Mouse (Mus musculus) cerebellum, adult 9-10 months (tissue): ENCODE measurements around the gene Mgst3.

Source experiments
- DNase-seq: peaks from one replicate; pipeline ENCODE4 v3.0.0; 2022

Gene Mgst3

DNA sequence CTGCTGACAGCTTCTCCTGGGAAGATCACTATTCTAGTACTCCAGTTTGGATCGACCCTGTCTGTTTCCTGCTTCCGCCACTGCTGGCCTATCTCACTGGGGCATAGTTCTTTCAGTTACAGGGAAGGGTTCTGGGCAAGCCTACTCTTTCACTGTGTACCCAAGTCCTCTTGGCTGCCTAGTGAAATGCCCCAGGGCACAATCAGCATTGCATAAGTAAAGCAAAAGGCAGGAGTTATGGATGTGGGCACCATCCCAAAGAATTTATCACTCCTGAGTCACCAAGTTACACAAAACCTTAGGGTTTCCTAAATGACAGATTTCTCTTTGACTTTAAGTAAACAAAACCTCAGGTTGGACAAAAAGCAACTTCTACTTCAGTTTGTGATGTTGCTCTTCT lies 6.3 kb downstream of the Mgst3 start:
- no peak for DNase-seq

- DNase-seq: no peak
Measured at GRCm38 (mm10) chr1:167386466-167386865, 7.2 kb downstream of the Mgst3 start.

DNA sequence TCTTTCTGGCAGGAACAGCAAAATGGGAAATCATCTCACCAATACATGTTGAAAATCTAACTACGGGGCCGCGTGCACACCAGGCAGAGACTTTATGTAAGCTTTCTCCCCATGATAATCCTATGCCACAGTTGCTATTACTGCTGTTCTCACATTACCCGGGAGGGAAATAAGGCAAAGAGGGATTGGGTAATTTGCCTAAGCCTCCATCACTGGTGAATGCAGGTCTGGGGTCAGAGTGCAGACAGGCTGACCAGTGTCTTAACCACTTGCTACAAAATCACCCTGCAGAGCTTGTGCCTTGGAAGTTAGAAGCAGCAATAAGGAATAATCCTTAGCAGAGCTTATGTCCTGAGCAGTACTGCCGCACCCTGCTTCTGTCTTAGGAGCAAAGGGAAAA lies 8.0 kb downstream of the Mgst3 start:
- no peak for DNase-seq

DNA sequence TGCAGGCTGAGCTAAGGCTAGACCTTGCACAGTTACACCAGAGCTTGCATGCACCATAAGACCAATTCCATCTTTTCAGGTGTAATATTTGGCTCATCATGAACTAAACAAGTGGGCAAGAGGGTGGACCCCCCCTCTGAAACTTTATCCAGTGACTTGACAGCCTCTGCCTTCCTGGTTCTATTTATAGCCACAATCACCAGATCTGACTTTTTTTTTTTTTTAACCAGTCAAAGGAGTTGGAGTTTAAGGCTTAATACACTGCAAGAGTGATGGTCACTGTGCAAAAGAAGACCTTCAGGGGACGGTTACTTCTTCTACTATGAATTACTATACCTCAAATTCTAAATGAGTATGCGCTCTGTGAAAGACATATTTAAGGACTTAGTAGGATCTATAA lies 8.4 kb downstream of the Mgst3 start:
- no peak for DNase-seq

DNA sequence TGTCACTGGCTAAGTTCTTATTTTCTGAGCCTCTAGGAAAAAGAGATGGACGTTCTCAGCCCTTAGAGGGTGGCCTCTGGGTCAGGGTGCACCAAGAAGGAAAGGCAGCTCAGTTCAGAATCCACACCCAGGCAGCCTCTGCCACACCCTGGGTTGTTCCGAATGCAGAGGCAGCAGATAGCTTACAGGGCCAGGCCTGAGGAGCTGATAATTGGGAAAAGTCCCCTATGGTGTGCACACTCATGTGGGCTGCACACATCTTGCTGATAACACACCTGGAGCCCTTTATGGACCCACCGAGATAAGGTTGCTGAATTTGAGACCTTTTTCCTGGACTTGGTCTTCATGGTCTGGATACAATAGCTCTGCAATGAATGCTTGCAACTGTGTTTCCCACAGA lies 9.5 kb downstream of the Mgst3 start:
- no peak for DNase-seq

DNA sequence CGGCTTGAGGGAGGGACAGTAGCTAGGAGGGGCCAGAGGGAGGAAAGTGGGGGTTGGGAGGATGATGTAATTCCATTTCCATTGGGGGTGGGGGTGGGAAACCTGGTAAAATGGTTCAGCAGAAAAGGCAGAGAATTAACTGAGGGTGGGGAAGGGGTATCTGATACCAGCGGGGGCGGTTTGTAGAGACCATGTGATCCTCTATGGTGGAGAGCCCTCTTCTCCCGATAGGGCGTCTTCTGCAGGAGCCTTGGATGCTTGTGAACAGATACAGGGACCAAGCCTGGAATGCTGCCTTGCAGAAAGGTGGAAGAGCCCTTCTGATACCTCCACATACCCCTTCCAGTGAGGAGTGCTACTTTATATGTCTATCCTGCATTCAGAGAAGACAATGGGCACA lies 10.5 kb downstream of the Mgst3 start:
- DNase-seq: no peak

GRCm38 (mm10) chr1:167382763-167383162 lies 10.9 kb downstream of the Mgst3 start:
- no peak for DNase-seq

DNA sequence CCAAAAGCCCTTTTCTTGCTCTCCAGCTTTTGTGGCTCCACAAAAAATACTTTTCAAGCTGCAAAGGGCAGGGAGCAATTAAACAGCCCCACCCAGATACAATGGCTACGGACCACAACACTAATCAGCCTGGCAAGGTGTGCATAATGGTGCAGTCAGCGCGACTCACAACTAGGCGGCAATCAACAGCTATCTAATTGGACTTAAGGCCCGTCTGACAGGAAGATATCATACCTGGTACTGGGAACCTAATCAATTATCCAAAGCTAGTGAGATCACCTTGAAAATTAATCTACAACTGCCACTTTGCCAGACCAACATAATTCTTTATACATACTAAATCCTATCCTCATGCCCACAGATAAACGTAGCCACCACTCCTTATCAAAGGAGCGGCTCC lies 11.3 kb downstream of the Mgst3 start:
- no peak for DNase-seq

GRCm38 (mm10) chr1:167381050-167382015 lies 12.3 kb downstream of the Mgst3 start:
- no peak for DNase-seq

DNA sequence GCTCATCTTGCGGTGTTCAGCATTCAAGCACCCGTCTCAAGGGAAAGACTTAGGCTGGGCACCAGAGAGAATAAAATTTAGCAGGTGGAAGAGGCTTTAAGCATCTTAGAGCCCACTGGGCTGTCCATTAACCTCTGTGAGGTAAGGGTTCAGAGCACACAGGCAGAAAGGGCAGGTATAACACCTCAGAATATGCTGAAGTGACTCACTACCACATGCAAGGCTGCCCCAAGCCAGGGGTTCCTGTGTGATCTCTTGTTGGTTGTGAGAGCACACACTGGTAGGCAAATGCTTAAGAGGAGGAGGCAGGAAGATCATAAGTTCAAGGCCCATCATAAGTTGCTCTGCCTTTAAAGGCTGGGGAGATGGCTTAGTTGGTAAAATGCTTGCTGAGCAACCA lies 13.4 kb downstream of the Mgst3 start:
- no peak for DNase-seq

- DNase-seq: no peak
Measured at GRCm38 (mm10) chr1:167379751-167380150, 13.9 kb downstream of the Mgst3 start.

DNA sequence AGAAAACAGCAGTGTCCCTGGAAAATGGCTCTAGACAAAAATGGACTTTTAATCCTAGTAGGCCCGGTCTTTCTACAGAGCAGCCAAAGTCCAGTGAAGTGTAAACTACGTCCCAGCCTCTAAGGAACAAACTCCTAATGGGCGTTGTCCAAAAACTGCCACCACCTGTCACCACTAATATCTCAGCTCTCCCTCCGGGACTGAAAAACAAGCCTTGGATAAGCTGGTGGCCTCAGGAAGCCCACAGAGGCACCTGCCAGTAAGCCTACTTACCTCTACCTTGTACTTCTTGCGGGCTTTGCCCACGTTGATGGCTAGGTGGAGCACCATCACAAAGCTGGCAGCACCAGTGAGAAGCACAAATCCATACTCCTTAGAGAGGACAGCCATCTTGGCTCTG lies 15.6 kb downstream of the Mgst3 start:
- no peak for DNase-seq

GRCm38 (mm10) chr1:167374942-167375341 lies 18.7 kb downstream of the Mgst3 start:
- DNase-seq: no peak

DNA sequence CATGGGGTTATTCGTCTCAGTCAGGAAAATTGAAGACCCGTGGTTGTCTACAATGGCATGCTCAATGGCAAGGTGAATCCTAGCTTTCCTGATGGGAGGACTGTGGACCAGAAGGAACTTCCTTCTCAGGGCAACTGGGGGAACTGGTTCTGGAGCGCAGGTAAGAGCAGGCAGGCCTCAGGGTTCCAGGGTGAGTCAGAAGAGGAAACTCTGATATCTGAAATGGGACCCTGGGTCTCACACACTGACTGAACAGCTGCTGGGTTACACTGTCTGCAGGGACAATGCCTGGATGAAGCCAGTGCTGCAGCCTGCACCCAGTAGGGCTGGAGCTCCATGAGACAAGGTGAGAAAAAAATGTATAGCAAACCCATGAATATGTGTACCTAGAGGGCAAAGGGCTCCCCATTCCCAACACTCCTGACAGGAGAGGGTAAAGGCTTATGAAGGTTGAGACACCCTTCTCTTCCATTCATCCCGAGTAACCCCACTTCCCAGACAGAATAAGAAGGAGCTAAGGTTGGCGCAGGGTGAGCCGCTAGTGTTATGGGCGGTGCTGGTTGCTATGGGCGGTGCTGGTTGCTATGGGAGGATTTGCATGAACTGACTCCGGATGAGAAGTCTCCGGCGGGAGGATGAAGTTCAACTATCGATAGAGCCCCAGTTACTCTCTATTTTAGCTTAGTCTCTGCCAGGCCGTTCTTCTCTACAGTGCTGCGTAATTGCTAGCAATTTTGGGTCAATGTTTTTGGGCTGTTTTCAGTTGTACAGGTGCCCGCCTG lies 19.4 kb downstream of the Mgst3 start:
- no peak for DNase-seq

DNA sequence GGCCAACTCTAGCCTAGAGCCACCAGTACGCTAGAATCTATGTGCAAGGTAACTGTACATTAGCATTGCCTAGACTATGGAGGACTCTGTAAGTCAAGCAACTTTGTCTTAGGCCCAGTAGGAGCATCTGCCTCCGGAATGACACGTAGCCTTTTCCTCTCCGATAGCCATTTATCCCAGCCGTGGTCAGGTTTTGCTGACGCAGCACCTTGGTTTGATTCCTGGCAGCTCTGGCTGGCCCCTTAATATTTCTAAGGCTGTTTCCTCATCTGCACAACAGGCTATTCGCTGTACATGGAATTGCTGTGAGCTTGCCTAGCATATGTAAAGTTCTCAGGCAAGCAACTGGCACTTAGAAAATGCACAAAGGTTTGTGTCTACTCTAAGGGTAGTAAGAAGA lies 20.9 kb downstream of the Mgst3 start:
- no peak for DNase-seq

DNA sequence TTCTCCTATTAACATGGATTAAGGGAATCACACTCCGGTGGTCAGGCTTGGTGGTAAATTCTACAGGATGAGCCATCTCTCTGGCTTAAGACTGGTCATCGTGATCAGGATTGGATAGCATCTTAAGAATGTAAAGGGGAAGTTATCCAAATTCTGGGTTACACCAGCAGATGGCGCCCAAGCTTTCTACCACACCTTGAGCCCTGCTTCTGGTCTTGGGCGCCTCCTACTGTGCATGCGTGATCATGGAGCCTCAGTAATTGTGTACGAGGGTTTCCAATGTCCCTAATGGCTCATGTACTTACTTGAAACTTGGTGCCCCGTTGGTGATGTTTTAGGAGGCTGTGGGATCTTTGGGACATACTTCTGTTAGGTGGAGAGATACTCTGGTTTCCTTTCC lies 23.7 kb downstream of the Mgst3 start:
- peak; percentile 89 for DNase-seq

DNA sequence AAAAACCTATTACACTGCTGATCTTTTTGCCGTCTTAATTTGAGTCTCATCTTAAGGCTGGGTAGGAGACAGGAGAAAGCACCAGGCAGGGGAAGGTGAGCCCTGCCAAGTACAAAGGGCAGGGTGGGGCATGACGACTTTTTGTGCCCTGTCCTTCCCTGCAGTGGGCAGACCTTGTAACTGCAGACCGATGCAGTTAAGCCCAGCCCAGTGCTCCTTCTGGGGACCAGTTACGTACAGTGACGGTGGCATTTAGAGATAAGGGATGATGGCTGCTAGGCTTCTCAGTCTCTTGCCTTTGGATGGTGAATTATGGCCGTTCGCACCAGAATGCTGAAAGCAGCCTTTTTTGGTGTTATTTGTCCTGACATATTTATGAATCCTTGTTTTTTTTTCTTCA lies 25.1 kb downstream of the Mgst3 start:
- DNase-seq: no peak

DNA sequence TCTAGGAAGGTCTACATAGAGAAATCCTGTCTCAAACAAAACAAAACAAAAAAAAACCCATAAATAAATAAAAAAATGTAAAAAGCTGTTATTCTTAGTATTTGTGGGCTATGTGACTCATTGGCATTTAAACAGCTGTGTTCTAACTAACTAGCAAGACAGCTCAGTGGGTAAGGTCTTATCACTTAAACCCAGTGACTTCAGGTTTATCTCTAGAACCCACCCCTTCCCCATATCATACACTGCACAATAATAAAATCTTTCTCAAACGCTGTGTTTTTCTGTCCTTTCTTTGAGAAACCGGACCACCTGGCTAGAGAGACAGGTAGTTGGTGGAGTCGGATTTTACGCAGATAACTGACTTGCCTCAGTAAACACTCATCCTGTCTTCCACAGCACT lies 25.6 kb downstream of the Mgst3 start:
- no peak for DNase-seq

GRCm38 (mm10) chr1:167366621-167367020 lies 27.0 kb downstream of the Mgst3 start:
- DNase-seq: no peak

- no peak for DNase-seq
Measured at GRCm38 (mm10) chr1:167365808-167366207, 27.8 kb downstream of the Mgst3 start.

DNA sequence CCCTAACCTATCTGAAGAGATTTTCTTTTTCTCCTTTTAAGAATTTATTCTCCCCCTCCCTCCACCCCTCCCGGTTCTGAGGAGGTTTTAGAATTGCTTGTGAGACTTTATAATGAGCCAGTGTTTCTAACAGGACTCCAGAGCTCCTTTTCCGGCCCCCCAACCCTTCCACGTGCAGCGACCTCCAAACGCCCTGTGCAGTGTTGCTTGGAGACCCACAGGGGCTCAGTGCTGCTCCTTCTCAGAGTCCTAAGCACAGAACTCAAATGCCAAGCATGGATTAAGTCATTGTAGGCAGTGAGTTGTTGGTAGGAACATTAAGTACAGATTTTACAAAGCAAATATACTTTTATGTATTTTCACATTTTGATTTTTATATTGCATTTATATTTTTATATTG lies 30.3 kb downstream of the Mgst3 start:
- DNase-seq: no peak

- no peak for DNase-seq
Measured at GRCm38 (mm10) chr1:167362819-167363218, 30.8 kb downstream of the Mgst3 start.

GRCm38 (mm10) chr1:167360268-167360667 lies 33.4 kb downstream of the Mgst3 start:
- DNase-seq: no peak

GRCm38 (mm10) chr1:167358731-167359130 lies 34.9 kb downstream of the Mgst3 start:
- DNase-seq: no peak
